Mouse (Mus musculus): ENCODE data around the gene Smc6. TPM values are rescaled to one million over a fixed set of nuclear protein-coding genes. Genes with fewer than 3 reads are reported as not detected.

The Smc6 gene
- polyA plus RNA-seq, 1 experiment from 2014 or later: 99.3 TPM

GRCm38 (mm10) chr12:11313840-11314239 is 48.2 kb downstream of the Smc6 start:
- no peak overlapping the region for H3K4me2 ChIP-seq (ENCODE audit: low read length)
- ATAC-seq: no peak
- no peak overlapping the region for H3K4me3 ChIP-seq (ENCODE audit: low read length)
- no peaks in the 10 kb centered on the region for H3K27me3 ChIP-seq (replicated peaks; ENCODE audit: control insufficient read depth, insufficient read depth, low read length)
- H3K9me3 ChIP-seq (ENCODE audit: control insufficient read depth, low read length): no peaks in the 10 kb centered on the region
- WGBS: 71% methylated on average over 1 of the region's 1 CpGs
- H3K27ac ChIP-seq (ENCODE audit: low read depth, low read length): no peak overlapping the region
- no peaks in the 10 kb centered on the region for H3K4me1 ChIP-seq (ENCODE audit: control insufficient read depth, insufficient read depth, low read depth, low read length)
- peaks cover 20% of the 10 kb centered on the region for H3K36me3 ChIP-seq (ENCODE audit: control insufficient read depth, insufficient read depth, low read length)
- H3K9ac ChIP-seq (ENCODE audit: low read depth, low read length): no peak overlapping the region

DNA sequence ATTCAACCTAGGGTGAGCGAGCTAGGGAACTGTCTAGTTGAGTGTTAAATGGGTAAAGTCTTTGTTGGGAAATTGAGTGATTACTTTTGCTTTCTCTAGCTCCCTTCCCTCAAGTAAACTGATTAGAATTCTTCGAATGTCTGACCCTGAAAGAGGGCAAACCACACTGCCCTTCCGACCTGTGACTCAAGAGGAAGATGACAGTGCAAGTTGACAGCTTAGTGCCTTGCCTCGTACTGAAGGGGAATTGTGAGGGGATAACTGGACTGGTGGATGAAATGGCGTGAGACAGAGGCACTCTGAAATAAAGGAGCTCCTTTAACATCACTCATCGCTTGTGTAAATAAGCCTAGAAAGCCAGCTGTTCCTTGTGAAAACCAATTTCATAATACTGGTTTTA is 52.0 kb downstream of the Smc6 start:
- H3K4me1 ChIP-seq (ENCODE audit: control insufficient read depth, insufficient read depth, low read depth, low read length): no peaks in the 10 kb centered on the region
- no peaks in the 10 kb centered on the region for H3K9me3 ChIP-seq (ENCODE audit: control insufficient read depth, low read length)
- peaks cover 17% of the 10 kb centered on the region; the same call in 1 of the 2 replicates for H3K36me3 ChIP-seq (ENCODE audit: control insufficient read depth, insufficient read depth, low read length)
- H3K27me3 ChIP-seq (replicated peaks; ENCODE audit: control insufficient read depth, insufficient read depth, low read length): no peaks in the 10 kb centered on the region
- no peak overlapping the region for H3K4me2 ChIP-seq (ENCODE audit: low read length)
- no peak for ATAC-seq
- no peak overlapping the region for H3K27ac ChIP-seq (ENCODE audit: low read depth, low read length)
- no peak overlapping the region for H3K4me3 ChIP-seq (ENCODE audit: low read length)
- H3K9ac ChIP-seq (ENCODE audit: low read depth, low read length): no peak overlapping the region
- WGBS: 66% methylated on average over 6 of the region's 6 CpGs

DNA sequence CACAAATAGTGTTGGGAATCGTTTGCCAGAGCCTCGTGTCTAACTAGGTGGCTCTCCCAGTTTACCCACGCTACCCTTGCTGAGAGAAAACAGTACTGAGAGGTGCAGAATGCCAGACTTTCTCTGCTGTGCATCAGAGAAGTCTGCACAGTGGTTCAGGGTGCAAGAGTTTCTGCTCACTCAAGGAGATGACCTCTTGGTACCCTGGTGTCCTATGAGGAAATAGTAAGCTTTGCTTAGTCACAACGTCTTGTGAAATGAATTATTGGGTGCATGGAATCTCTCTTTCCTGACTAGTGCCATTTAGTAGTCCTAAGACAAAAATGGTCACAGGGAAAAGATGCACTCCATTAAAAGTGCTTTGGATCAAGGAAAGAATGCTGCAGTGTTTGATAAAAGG is 58.8 kb downstream of the Smc6 start:
- Histone ChIP-seq H3K36me3 (ENCODE audit: control insufficient read depth, insufficient read depth, low read length) (no peaks in the 10 kb centered on the region), H3K27ac (ENCODE audit: low read depth, low read length) (no peak overlapping the region), H3K9ac (ENCODE audit: low read depth, low read length) (no peak overlapping the region), H3K9me3 (ENCODE audit: control insufficient read depth, low read length) (no peaks in the 10 kb centered on the region), H3K27me3 (replicated peaks; ENCODE audit: control insufficient read depth, insufficient read depth, low read length) (no peaks in the 10 kb centered on the region), H3K4me3 (ENCODE audit: low read length) (no peak overlapping the region), H3K4me2 (ENCODE audit: low read length) (no peak overlapping the region), H3K4me1 (ENCODE audit: control insufficient read depth, insufficient read depth, low read depth, low read length) (no peaks in the 10 kb centered on the region)
- ATAC-seq: no peak
- whole genome bisulfite sequencing: 65% methylated on average over 4 of the region's 4 CpGs

DNA sequence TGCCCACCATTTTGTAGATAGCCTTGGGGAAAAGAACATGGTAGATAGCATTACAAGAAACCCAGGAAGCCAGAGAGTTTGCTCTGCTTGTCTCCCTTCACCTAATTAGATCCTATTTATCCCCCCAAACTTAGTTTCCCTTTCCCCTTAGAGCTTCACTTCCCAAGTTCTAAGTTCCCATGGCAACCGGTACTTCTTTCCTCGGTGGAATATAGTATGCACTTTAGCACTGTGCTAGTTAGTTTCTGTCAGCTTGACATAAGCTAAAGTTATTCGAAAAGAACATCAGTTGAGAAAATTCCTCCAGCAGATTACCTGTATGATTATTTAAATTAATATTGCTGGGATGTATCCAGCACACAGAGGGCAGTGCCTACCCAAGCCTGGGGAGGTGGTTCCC is 60.8 kb downstream of the Smc6 start:
- no peak overlapping the region for H3K4me2 ChIP-seq (ENCODE audit: low read length)
- H3K27ac ChIP-seq (ENCODE audit: low read depth, low read length): no peak overlapping the region
- no peak overlapping the region for H3K4me3 ChIP-seq (ENCODE audit: low read length)
- ATAC-seq: 0 out of 2 replicates have a peak, but pooled peaks have one; percentile 40
- H3K9me3 ChIP-seq (ENCODE audit: control insufficient read depth, low read length): no peaks in the 10 kb centered on the region
- H3K9ac ChIP-seq (ENCODE audit: low read depth, low read length): no peak overlapping the region
- WGBS: 73% methylated on average over 3 of the region's 3 CpGs
- H3K27me3 ChIP-seq (replicated peaks; ENCODE audit: control insufficient read depth, insufficient read depth, low read length): no peaks in the 10 kb centered on the region
- H3K4me1 ChIP-seq (ENCODE audit: control insufficient read depth, insufficient read depth, low read depth, low read length): no peaks in the 10 kb centered on the region
- H3K36me3 ChIP-seq (ENCODE audit: control insufficient read depth, insufficient read depth, low read length): no peaks in the 10 kb centered on the region

DNA sequence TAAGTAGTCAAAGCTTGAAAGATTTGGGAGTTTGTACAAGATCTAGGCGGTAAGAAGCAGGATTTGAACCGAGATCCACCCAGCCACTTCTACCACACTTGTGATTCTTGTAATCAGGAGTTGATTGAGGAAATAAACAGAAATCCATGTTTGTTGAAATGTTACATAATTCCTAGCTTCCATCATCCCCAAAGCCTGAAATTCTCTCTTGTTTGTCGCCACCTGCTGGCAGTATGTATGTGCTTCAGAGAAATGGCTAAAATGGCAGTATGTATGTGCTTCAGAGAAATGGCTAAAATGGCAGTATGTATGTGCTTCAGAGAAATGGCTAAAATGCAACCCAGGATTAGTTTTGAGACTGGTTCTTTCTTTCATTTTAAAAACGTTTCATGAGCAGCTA is 71.2 kb downstream of the Smc6 start:
- Histone ChIP-seq H3K4me3 (ENCODE audit: low read length) (no peak overlapping the region), H3K4me1 (ENCODE audit: control insufficient read depth, insufficient read depth, low read depth, low read length) (no peaks in the 10 kb centered on the region), H3K9me3 (ENCODE audit: control insufficient read depth, low read length) (no peaks in the 10 kb centered on the region), H3K27ac (ENCODE audit: low read depth, low read length) (no peak overlapping the region), H3K27me3 (replicated peaks; ENCODE audit: control insufficient read depth, insufficient read depth, low read length) (no peaks in the 10 kb centered on the region), H3K4me2 (ENCODE audit: low read length) (no peak overlapping the region), H3K9ac (ENCODE audit: low read depth, low read length) (no peak overlapping the region), H3K36me3 (ENCODE audit: control insufficient read depth, insufficient read depth, low read length) (no peaks in the 10 kb centered on the region)
- WGBS: 50% methylated on average over 4 of the region's 4 CpGs
- ATAC-seq: no peak

GRCm38 (mm10) chr12:11338251-11338650 is 72.6 kb downstream of the Smc6 start:
- Histone ChIP-seq H3K9ac (ENCODE audit: low read depth, low read length) (no peak overlapping the region), H3K9me3 (ENCODE audit: control insufficient read depth, low read length) (no peaks in the 10 kb centered on the region), H3K4me2 (ENCODE audit: low read length) (no peak overlapping the region), H3K36me3 (ENCODE audit: control insufficient read depth, insufficient read depth, low read length) (no peaks in the 10 kb centered on the region), H3K4me1 (ENCODE audit: control insufficient read depth, insufficient read depth, low read depth, low read length) (no peaks in the 10 kb centered on the region), H3K27me3 (replicated peaks; ENCODE audit: control insufficient read depth, insufficient read depth, low read length) (no peaks in the 10 kb centered on the region), H3K27ac (ENCODE audit: low read depth, low read length) (no peak overlapping the region), H3K4me3 (ENCODE audit: low read length) (no peak overlapping the region)
- 96% methylated on average over 2 of the region's 2 CpGs for WGBS
- ATAC-seq: no peak

- Histone ChIP-seq H3K4me1 (ENCODE audit: control insufficient read depth, insufficient read depth, low read depth, low read length) (no peaks in the 10 kb centered on the region), H3K9ac (ENCODE audit: low read depth, low read length) (no peak overlapping the region), H3K9me3 (ENCODE audit: control insufficient read depth, low read length) (no peaks in the 10 kb centered on the region), H3K4me2 (ENCODE audit: low read length) (no peak overlapping the region), H3K36me3 (ENCODE audit: control insufficient read depth, insufficient read depth, low read length) (no peaks in the 10 kb centered on the region), H3K27me3 (replicated peaks; ENCODE audit: control insufficient read depth, insufficient read depth, low read length) (no peaks in the 10 kb centered on the region), H3K27ac (ENCODE audit: low read depth, low read length) (no peak overlapping the region), H3K4me3 (ENCODE audit: low read length) (no peak overlapping the region)
- 76% methylated on average over 6 of the region's 6 CpGs for WGBS
- no peak for ATAC-seq
These were observed 76.4 kb downstream of the Smc6 start for GRCm38 (mm10) chr12:11342020-11342600.

DNA sequence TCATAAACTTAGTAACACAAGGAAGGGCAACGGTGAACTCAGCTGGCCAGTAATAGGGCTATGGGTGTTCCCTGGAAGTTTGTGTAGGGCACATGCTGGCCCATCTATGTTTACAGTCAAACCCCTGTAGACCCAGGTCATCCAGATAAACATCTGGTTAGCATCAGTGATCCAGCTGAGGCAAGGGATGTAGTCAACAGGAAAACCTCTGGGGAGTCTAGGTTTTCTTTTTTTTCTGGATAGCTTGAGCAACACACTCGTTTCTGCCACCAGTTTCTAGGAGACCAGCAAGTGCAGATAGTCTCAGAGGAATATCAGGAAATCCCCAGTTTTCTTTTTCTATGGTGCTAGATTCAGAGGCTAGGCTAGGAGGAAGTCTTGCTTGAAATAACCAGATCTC is 80.3 kb downstream of the Smc6 start:
- no peak overlapping the region for H3K9ac ChIP-seq (ENCODE audit: low read depth, low read length)
- H3K36me3 ChIP-seq (ENCODE audit: control insufficient read depth, insufficient read depth, low read length): no peaks in the 10 kb centered on the region
- no peaks in the 10 kb centered on the region for H3K9me3 ChIP-seq (ENCODE audit: control insufficient read depth, low read length)
- H3K27me3 ChIP-seq (replicated peaks; ENCODE audit: control insufficient read depth, insufficient read depth, low read length): no peaks in the 10 kb centered on the region
- H3K4me3 ChIP-seq (ENCODE audit: low read length): no peak overlapping the region
- H3K4me1 ChIP-seq (ENCODE audit: control insufficient read depth, insufficient read depth, low read depth, low read length): no peaks in the 10 kb centered on the region
- WGBS: 68% methylated on average over 2 of the region's 2 CpGs
- H3K4me2 ChIP-seq (ENCODE audit: low read length): no peak overlapping the region
- no peak for ATAC-seq
- no peak overlapping the region for H3K27ac ChIP-seq (ENCODE audit: low read depth, low read length)

- Histone ChIP-seq H3K36me3 (ENCODE audit: control insufficient read depth, insufficient read depth, low read length) (no peaks in the 10 kb centered on the region), H3K9ac (ENCODE audit: low read depth, low read length) (no peak overlapping the region), H3K9me3 (ENCODE audit: control insufficient read depth, low read length) (no peaks in the 10 kb centered on the region), H3K4me3 (ENCODE audit: low read length) (no peak overlapping the region), H3K27me3 (replicated peaks; ENCODE audit: control insufficient read depth, insufficient read depth, low read length) (no peaks in the 10 kb centered on the region), H3K27ac (ENCODE audit: low read depth, low read length) (no peak overlapping the region), H3K4me2 (ENCODE audit: low read length) (no peak overlapping the region), H3K4me1 (ENCODE audit: control insufficient read depth, insufficient read depth, low read depth, low read length) (no peaks in the 10 kb centered on the region)
- ATAC-seq: no peak
- WGBS: 0% methylated on average over 1 of the region's 1 CpGs
These were observed 82.7 kb downstream of the Smc6 start for GRCm38 (mm10) chr12:11348423-11348822.

GRCm38 (mm10) chr12:11349870-11350269 is 84.2 kb downstream of the Smc6 start:
- no peak for ATAC-seq
- H3K27me3 ChIP-seq (replicated peaks; ENCODE audit: control insufficient read depth, insufficient read depth, low read length): no peaks in the 10 kb centered on the region
- no peaks in the 10 kb centered on the region for H3K36me3 ChIP-seq (ENCODE audit: control insufficient read depth, insufficient read depth, low read length)
- H3K9me3 ChIP-seq (ENCODE audit: control insufficient read depth, low read length): no peaks in the 10 kb centered on the region
- WGBS: 70% methylated on average over 4 of the region's 5 CpGs
- no peak overlapping the region for H3K27ac ChIP-seq (ENCODE audit: low read depth, low read length)
- H3K4me1 ChIP-seq (ENCODE audit: control insufficient read depth, insufficient read depth, low read depth, low read length): no peaks in the 10 kb centered on the region
- H3K4me2 ChIP-seq (ENCODE audit: low read length): no peak overlapping the region
- H3K4me3 ChIP-seq (ENCODE audit: low read length): no peak overlapping the region
- no peak overlapping the region for H3K9ac ChIP-seq (ENCODE audit: low read depth, low read length)
